Mouse (Mus musculus): ENCODE measurements around the gene Mki67. TPM values are rescaled to one million over a fixed set of nuclear protein-coding genes. Genes with fewer than 3 reads are reported as not detected.

The Mki67 gene
- polyA plus RNA-seq, 2 experiments, result 97.2 to 118 TPM

DNA sequence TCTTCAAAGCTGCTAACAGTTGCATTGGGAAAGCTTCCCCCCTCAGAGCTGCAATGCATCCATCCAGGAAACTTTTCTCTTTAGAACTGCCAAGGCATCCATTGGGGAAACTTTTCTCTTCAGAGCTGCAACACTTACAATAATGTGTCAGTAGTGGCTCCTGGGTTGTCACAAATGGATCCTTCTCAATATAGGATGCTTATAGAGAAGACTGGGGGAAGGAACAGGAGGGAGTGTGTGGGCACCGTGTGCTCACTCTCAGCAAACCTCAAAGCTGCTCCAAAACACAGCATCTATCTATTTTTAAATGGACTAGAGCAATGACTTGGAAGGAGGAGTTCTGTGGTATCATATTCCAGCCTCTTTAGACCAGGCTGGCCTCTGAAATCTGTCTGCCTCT, 10.5 kb upstream of the Mki67 start:
- H3K27ac ChIP-seq, result no peak overlapping the region
- peaks cover 17 to 24% of the 10 kb centered on the region in 2 experiments for H3K4me1 ChIP-seq (replicated peaks; ENCODE audit: control insufficient read depth in 2 of 2, insufficient read depth in 2 of 2, low read length in 1 of 2)
- H3K9me3 ChIP-seq (ENCODE audit: control insufficient read depth, low read length), result no peaks in the 10 kb centered on the region
- WGBS (ENCODE audit: insufficient replicate concordance), result 63% methylated on average over 1 of the region's 1 CpGs
- no peak overlapping the region for H3K4me3 ChIP-seq (ENCODE audit: insufficient read depth in 1 of 2, low read depth in 2 of 2, low read length in 2 of 2)
- TF ChIP-seq EP300 (IDR thresholded peaks at IDR 0.05; ENCODE audit: low read depth) (no peak), CTCF (IDR thresholded peaks at IDR 0.05; ENCODE audit: low read depth) (no peak)
- ATAC-seq (ENCODE audit: insufficient read depth), result no peak
- no peak overlapping the region for H3K9ac ChIP-seq (replicated peaks)
- H3K36me3 ChIP-seq (replicated peaks; ENCODE audit: control insufficient read depth, insufficient read depth, low read depth), result no peaks in the 10 kb centered on the region
- H3K27me3 ChIP-seq (ENCODE audit: control insufficient read depth, insufficient read depth, low read length), result no peaks in the 10 kb centered on the region
- H3K4me2 ChIP-seq (ENCODE audit: low read depth), result no peak overlapping the region
- no peak for DNase-seq (ENCODE audit: low read depth in 3 of 3, low spot score in 3 of 3)

- Histone ChIP-seq H3K36me3 (replicated peaks; ENCODE audit: control insufficient read depth, insufficient read depth, low read depth) (no peaks in the 10 kb centered on the region), H3K4me3 (ENCODE audit: insufficient read depth in 1 of 2, low read depth in 2 of 2, low read length in 2 of 2) (no peak overlapping the region; a peak in 1 of 4 replicates), H3K27ac (peak overlapping the region; percentile 99), H3K9ac (replicated peaks) (peak overlapping the region; percentile 83; the same call in 1 of the 2 replicates), H3K27me3 (ENCODE audit: control insufficient read depth, insufficient read depth, low read length) (no peaks in the 10 kb centered on the region), H3K4me1 (replicated peaks; ENCODE audit: control insufficient read depth in 2 of 2, insufficient read depth in 2 of 2, low read length in 1 of 2) (peaks cover 30 to 37% of the 10 kb centered on the region in 2 experiments), H3K9me3 (ENCODE audit: control insufficient read depth, low read length) (no peaks in the 10 kb centered on the region), H3K4me2 (ENCODE audit: low read depth) (peak overlapping the region; percentile 75)
- ATAC-seq (ENCODE audit: insufficient read depth) (no peak), DNase-seq (ENCODE audit: low read depth in 3 of 3, low spot score in 3 of 3) (no peak)
- whole genome bisulfite sequencing (ENCODE audit: insufficient replicate concordance), result 67% methylated on average over 6 of the region's 6 CpGs
- TF ChIP-seq CTCF (IDR thresholded peaks at IDR 0.05; ENCODE audit: low read depth) (no peak), EP300 (IDR thresholded peaks at IDR 0.05; ENCODE audit: low read depth) (no peak)
Measured at GRCm38 (mm10) chr7:135723672-135724341, 7.6 kb upstream of the Mki67 start.

GRCm38 (mm10) chr7:135722011-135722838, 6.1 kb upstream of the Mki67 start:
- H3K9ac ChIP-seq (replicated peaks), result peak overlapping the region; percentile 83
- H3K27me3 ChIP-seq (ENCODE audit: control insufficient read depth, insufficient read depth, low read length), result no peaks in the 10 kb centered on the region
- ATAC-seq (ENCODE audit: insufficient read depth) (peak; percentile 57), DNase-seq (ENCODE audit: low read depth in 3 of 3, low spot score in 3 of 3) (no peak)
- peak overlapping the region; percentile 75 for H3K4me2 ChIP-seq (ENCODE audit: low read depth)
- WGBS (ENCODE audit: insufficient replicate concordance), result 39% methylated on average over 6 of the region's 6 CpGs
- H3K27ac ChIP-seq, result peak overlapping the region; percentile 99
- TF ChIP-seq CTCF (IDR thresholded peaks at IDR 0.05; ENCODE audit: low read depth) (no peak), EP300 (IDR thresholded peaks at IDR 0.05; ENCODE audit: low read depth) (no peak)
- H3K36me3 ChIP-seq (replicated peaks; ENCODE audit: control insufficient read depth, insufficient read depth, low read depth), result no peaks in the 10 kb centered on the region
- peaks cover 34 to 41% of the 10 kb centered on the region in 2 experiments for H3K4me1 ChIP-seq (replicated peaks; ENCODE audit: control insufficient read depth in 2 of 2, insufficient read depth in 2 of 2, low read length in 1 of 2)
- H3K4me3 ChIP-seq (ENCODE audit: insufficient read depth in 1 of 2, low read depth in 2 of 2, low read length in 2 of 2), result peak overlapping the region; percentile 58 to 77
- no peaks in the 10 kb centered on the region for H3K9me3 ChIP-seq (ENCODE audit: control insufficient read depth, low read length)

GRCm38 (mm10) chr7:135721436-135721992, 5.4 kb upstream of the Mki67 start:
- TF ChIP-seq CTCF (IDR thresholded peaks at IDR 0.05; ENCODE audit: low read depth), result no peak
- peak; percentile 97 for TF ChIP-seq EP300 (IDR thresholded peaks at IDR 0.05; ENCODE audit: low read depth)
- 13% methylated on average over 7 of the region's 7 CpGs for WGBS (ENCODE audit: insufficient replicate concordance)
- Histone ChIP-seq H3K27me3 (ENCODE audit: control insufficient read depth, insufficient read depth, low read length) (no peaks in the 10 kb centered on the region), H3K9me3 (ENCODE audit: control insufficient read depth, low read length) (no peaks in the 10 kb centered on the region), H3K4me3 (ENCODE audit: insufficient read depth in 1 of 2, low read depth in 2 of 2, low read length in 2 of 2) (peak overlapping the region; percentile 58 to 77), H3K9ac (replicated peaks) (peak overlapping the region; percentile 83), H3K4me1 (replicated peaks; ENCODE audit: control insufficient read depth in 2 of 2, insufficient read depth in 2 of 2, low read length in 1 of 2) (peaks cover 38 to 48% of the 10 kb centered on the region in 2 experiments), H3K36me3 (replicated peaks; ENCODE audit: control insufficient read depth, insufficient read depth, low read depth) (no peaks in the 10 kb centered on the region), H3K4me2 (ENCODE audit: low read depth) (peak overlapping the region; percentile 75), H3K27ac (peak overlapping the region; percentile 99)
- peak; percentile 89 to 94 (median 93) for DNase-seq (ENCODE audit: low read depth in 3 of 3, low spot score in 3 of 3)
- peak; percentile 94 for ATAC-seq (ENCODE audit: insufficient read depth)

All from liver, embryonic 14.5 days (tissue).